Mouse (Mus musculus): Measurements from ENCODE around the gene Exoc7. TPM values are rescaled to one million over a fixed set of nuclear protein-coding genes. Genes with fewer than 3 reads are reported as not detected.

Gene Exoc7
- polyA plus RNA-seq, 1 experiment from 2014 or later, result 79.4 TPM

- WGBS, result 67% methylated on average over 3 of the region's 3 CpGs
- no peaks in the 10 kb centered on the region for H3K27me3 ChIP-seq
- no peaks in the 10 kb centered on the region for H3K9me3 ChIP-seq
- no peak for ATAC-seq (ENCODE audit: insufficient number of reproducible peaks, insufficient read depth, low FRiP score, low TSS enrichment, low read depth)
- H3K9ac ChIP-seq, result no peak overlapping the region
- no peak overlapping the region for H3K27ac ChIP-seq
- H3K4me2 ChIP-seq, result no peak overlapping the region
- no peak overlapping the region for H3K4me3 ChIP-seq
- peaks cover 100% of the 10 kb centered on the region for H3K36me3 ChIP-seq
- H3K4me1 ChIP-seq, result 0 out of 2 replicates have a peak, but pooled peaks cover 4% of the 10 kb centered on the region
Observed at GRCm38 (mm10) chr11:116253076-116253600, 53.9 kb downstream of the Exoc7 start.

GRCm38 (mm10) chr11:116250898-116251297 lies 56.1 kb downstream of the Exoc7 start:
- H3K27me3 ChIP-seq, result no peaks in the 10 kb centered on the region
- no peaks in the 10 kb centered on the region for H3K9me3 ChIP-seq
- ATAC-seq (ENCODE audit: insufficient number of reproducible peaks, insufficient read depth, low FRiP score, low TSS enrichment, low read depth), result no peak
- 92% methylated on average over 8 of the region's 8 CpGs for WGBS
- H3K27ac ChIP-seq, result no peak overlapping the region
- no peak overlapping the region for H3K4me2 ChIP-seq
- peaks cover 100% of the 10 kb centered on the region for H3K36me3 ChIP-seq
- H3K4me3 ChIP-seq, result no peak overlapping the region
- no peaks in the 10 kb centered on the region for H3K4me1 ChIP-seq
- H3K9ac ChIP-seq, result no peak overlapping the region

GRCm38 (mm10) chr11:116247502-116248222 lies 59.4 kb downstream of the Exoc7 start:
- no peaks in the 10 kb centered on the region for H3K4me1 ChIP-seq
- WGBS, result 73% methylated on average over 14 of the region's 14 CpGs

GRCm38 (mm10) chr11:116245616-116246015 lies 61.4 kb downstream of the Exoc7 start:
- no peaks in the 10 kb centered on the region for H3K9me3 ChIP-seq
- H3K4me2 ChIP-seq, result no peak overlapping the region
- H3K27me3 ChIP-seq, result no peaks in the 10 kb centered on the region
- H3K36me3 ChIP-seq, result peaks cover 75% of the 10 kb centered on the region
- WGBS, result 80% methylated on average over 6 of the region's 6 CpGs
- no peak overlapping the region for H3K9ac ChIP-seq
- ATAC-seq (ENCODE audit: insufficient number of reproducible peaks, insufficient read depth, low FRiP score, low TSS enrichment, low read depth), result no peak
- H3K27ac ChIP-seq, result no peak overlapping the region
- no peak overlapping the region for H3K4me3 ChIP-seq
- peaks cover 9% of the 10 kb centered on the region for H3K4me1 ChIP-seq

More at GRCm38 (mm10) chr11:116247502-116248222, 59.4 kb downstream of the Exoc7 start:
- ATAC-seq (ENCODE audit: insufficient number of reproducible peaks, insufficient read depth, low FRiP score, low TSS enrichment, low read depth), result no peak
- no peaks in the 10 kb centered on the region for H3K27me3 ChIP-seq
- H3K4me3 ChIP-seq, result no peak overlapping the region
- no peak overlapping the region for H3K4me2 ChIP-seq
- no peaks in the 10 kb centered on the region for H3K9me3 ChIP-seq
- 0 out of 2 replicates have a peak overlapping the region, but pooled peaks have one; percentile 7 for H3K27ac ChIP-seq
- peaks cover 95% of the 10 kb centered on the region for H3K36me3 ChIP-seq
- H3K9ac ChIP-seq, result no peak overlapping the region

- no peak for ATAC-seq (ENCODE audit: insufficient number of reproducible peaks, insufficient read depth, low FRiP score, low TSS enrichment, low read depth)
Observed at GRCm38 (mm10) chr11:116244580-116244979, 62.5 kb downstream of the Exoc7 start.

GRCm38 (mm10) chr11:116241744-116242235 lies 65.2 kb downstream of the Exoc7 start:
- ATAC-seq (ENCODE audit: insufficient number of reproducible peaks, insufficient read depth, low FRiP score, low TSS enrichment, low read depth), result no peak
- H3K9ac ChIP-seq, result peak overlapping the region; percentile 46; the same call in 1 of the 2 replicates
- 26% methylated on average over 12 of the region's 12 CpGs for WGBS

More at GRCm38 (mm10) chr11:116244580-116244979, 62.5 kb downstream of the Exoc7 start:
- Histone ChIP-seq H3K4me3 (no peak overlapping the region), H3K27ac (no peak overlapping the region), H3K4me1 (peaks cover 9% of the 10 kb centered on the region), H3K9me3 (no peaks in the 10 kb centered on the region), H3K4me2 (no peak overlapping the region), H3K9ac (no peak overlapping the region), H3K27me3 (no peaks in the 10 kb centered on the region), H3K36me3 (peaks cover 65% of the 10 kb centered on the region)
- WGBS, result 86% methylated on average over 8 of the region's 8 CpGs

GRCm38 (mm10) chr11:116239797-116240196 lies 67.2 kb downstream of the Exoc7 start:
- Histone ChIP-seq H3K27me3 (peaks cover 22% of the 10 kb centered on the region), H3K9ac (no peak overlapping the region), H3K4me1 (peaks cover 15% of the 10 kb centered on the region), H3K4me3 (no peak overlapping the region), H3K27ac (no peak overlapping the region), H3K36me3 (peaks cover 17% of the 10 kb centered on the region), H3K4me2 (no peak overlapping the region), H3K9me3 (no peaks in the 10 kb centered on the region)
- no peak for ATAC-seq (ENCODE audit: insufficient number of reproducible peaks, insufficient read depth, low FRiP score, low TSS enrichment, low read depth)
- 16% methylated on average over 7 of the region's 7 CpGs for whole genome bisulfite sequencing

More at GRCm38 (mm10) chr11:116241744-116242235, 65.2 kb downstream of the Exoc7 start:
- H3K4me3 ChIP-seq, result no peak overlapping the region
- peaks cover 15% of the 10 kb centered on the region for H3K4me1 ChIP-seq
- peak overlapping the region; percentile 44; the same call in 1 of the 2 replicates for H3K27ac ChIP-seq
- H3K9me3 ChIP-seq, result no peaks in the 10 kb centered on the region
- peaks cover 37% of the 10 kb centered on the region for H3K36me3 ChIP-seq
- peaks cover 21% of the 10 kb centered on the region for H3K27me3 ChIP-seq
- no peak overlapping the region for H3K4me2 ChIP-seq

Other genes starting within 250 kb of the Exoc7 start
- 2.7 and 2.9 TPM in 2 replicates for gene Unc13d, start 229.3 kb downstream of the Exoc7 start, polyA plus RNA-seq (2015; fragmentation: Nextera tagmentation; extraction: Ambion mirVana)
- 48.8 and 52.0 TPM in 2 replicates for gene Wbp2, start 220.2 kb downstream of the Exoc7 start, polyA plus RNA-seq (2015; fragmentation: Nextera tagmentation; extraction: Ambion mirVana)
- gene Trim47, start 180.0 kb downstream of the Exoc7 start, polyA plus RNA-seq (2015; fragmentation: Nextera tagmentation; extraction: Ambion mirVana), result 8.6 and 9.4 TPM in 2 replicates
- gene Trim65, start 176.1 kb downstream of the Exoc7 start, polyA plus RNA-seq (2015; fragmentation: Nextera tagmentation; extraction: Ambion mirVana), result 2.8 and 3.2 TPM in 2 replicates
- gene Mrpl38, start 168.4 kb downstream of the Exoc7 start, polyA plus RNA-seq (2015; fragmentation: Nextera tagmentation; extraction: Ambion mirVana), result 75.2 and 80.0 TPM in 2 replicates
- 49.5 and 60.3 TPM in 2 replicates for gene Fbf1, start 139.1 kb downstream of the Exoc7 start, polyA plus RNA-seq (2015; fragmentation: Nextera tagmentation; extraction: Ambion mirVana)
- 59.7 and 74.1 TPM in 2 replicates for gene Ten1, start 108.4 kb downstream of the Exoc7 start, polyA plus RNA-seq (2015; fragmentation: Nextera tagmentation; extraction: Ambion mirVana)
- gene Acox1, start 108.2 kb downstream of the Exoc7 start, polyA plus RNA-seq (2015; fragmentation: Nextera tagmentation; extraction: Ambion mirVana), result 21.4 and 24.5 TPM in 2 replicates
- 4.8 and 5.1 TPM in 2 replicates for gene Evpl, start 69.2 kb downstream of the Exoc7 start, polyA plus RNA-seq (2015; fragmentation: Nextera tagmentation; extraction: Ambion mirVana)
- 95.2 and 97.5 TPM in 2 replicates for gene Srp68, start 33.0 kb downstream of the Exoc7 start, polyA plus RNA-seq (2015; fragmentation: Nextera tagmentation; extraction: Ambion mirVana)
- 0.18 TPM in 1 of 2 replicates, not detected in the other for gene Galr2, start 26.3 kb downstream of the Exoc7 start, polyA plus RNA-seq (2015; fragmentation: Nextera tagmentation; extraction: Ambion mirVana)
- 0.80 and 1.4 TPM in 2 replicates for gene Foxj1, start 28.2 kb upstream of the Exoc7 start, polyA plus RNA-seq (2015; fragmentation: Nextera tagmentation; extraction: Ambion mirVana)
- gene Rnf157, start 105.8 kb upstream of the Exoc7 start, polyA plus RNA-seq (2015; fragmentation: Nextera tagmentation; extraction: Ambion mirVana), result 10.2 and 16.5 TPM in 2 replicates
- gene Ubald2, start 126.9 kb upstream of the Exoc7 start, polyA plus RNA-seq (2015; fragmentation: Nextera tagmentation; extraction: Ambion mirVana), result 26.4 and 35.2 TPM in 2 replicates
- gene Qrich2, start 159.0 kb upstream of the Exoc7 start, polyA plus RNA-seq (2015; fragmentation: Nextera tagmentation; extraction: Ambion mirVana), result 0.19 and 0.55 TPM in 2 replicates
- gene Prpsap1, start 187.0 kb upstream of the Exoc7 start, polyA plus RNA-seq (2015; fragmentation: Nextera tagmentation; extraction: Ambion mirVana), result 186 and 193 TPM in 2 replicates
- 5.0 and 6.1 TPM in 2 replicates for gene Sphk1, start 223.7 kb upstream of the Exoc7 start, polyA plus RNA-seq (2015; fragmentation: Nextera tagmentation; extraction: Ambion mirVana)